Mouse (Mus musculus) ES-E14 (cell line): ENCODE data around the gene Auh.

Experiments used
- MAFK ChIP-seq: IDR thresholded peaks from 2 replicates; pipeline ENCODE4 v1.6.1; 2014; ENCODE audit warnings: mild to moderate bottlenecking, low read depth, low read length, inconsistent platforms; ENCODE audit not compliant: insufficient read depth
- ZC3H11A ChIP-seq: IDR thresholded peaks from 2 replicates; pipeline ENCODE4 v1.6.1; 2012; ENCODE audit warnings: low read depth, mild to moderate bottlenecking, inconsistent platforms, low read length, borderline replicate concordance

DNA sequence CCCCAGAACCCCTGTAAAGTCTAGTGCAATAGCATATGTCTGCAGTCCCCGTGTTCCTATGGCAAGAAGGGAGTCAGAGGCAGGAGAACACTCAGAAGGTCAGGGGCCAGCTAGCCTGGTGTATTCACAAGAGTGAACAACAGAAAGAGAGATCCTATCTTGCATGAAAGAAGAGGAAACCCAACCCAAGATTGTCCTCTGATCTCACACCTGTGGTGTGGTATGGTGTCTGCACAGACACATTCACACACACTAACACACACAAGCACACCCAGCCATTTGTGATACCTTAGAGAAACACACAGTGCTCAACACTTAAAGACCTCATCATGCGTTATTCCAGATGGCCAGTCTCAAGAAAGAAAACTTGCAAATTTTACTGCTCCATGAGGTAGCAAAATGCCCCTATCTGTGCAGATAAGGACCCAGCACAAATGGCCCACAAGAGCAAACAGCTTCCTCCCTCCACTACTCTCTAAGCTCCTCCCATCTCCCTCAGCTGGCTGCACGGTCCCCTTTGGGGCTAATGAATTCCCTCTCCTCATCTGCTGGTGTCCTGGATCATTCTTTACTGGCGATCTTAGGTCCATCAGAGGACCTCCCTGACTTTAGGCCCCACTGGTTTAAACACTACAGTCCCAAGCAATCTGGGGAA lies 128.7 kb downstream of the Auh start:
- TF ChIP-seq MAFK, result no peak
- TF ChIP-seq ZC3H11A, result no peak
